Mouse (Mus musculus) adrenal gland, adult (tissue): Measurements from ENCODE around the gene Efnb2.

Source experiments
- DNase-seq, 2 experiments: peaks; one replicate each; pipeline ENCODE4 v3.0.0; 2022 to 2023; ENCODE audit warnings: low spot score in 1 of 2; ENCODE audit not compliant: inconsistent age in 2 of 2

The Efnb2 gene

GRCm38 (mm10) chr8:8574521-8575499 lies 86.2 kb downstream of the Efnb2 start:
- no peak for DNase-seq

GRCm38 (mm10) chr8:8572272-8572671 lies 88.8 kb downstream of the Efnb2 start:
- DNase-seq, result no peak

GRCm38 (mm10) chr8:8571625-8572215 lies 89.3 kb downstream of the Efnb2 start:
- no peak for DNase-seq

- no peak for DNase-seq
Measured at GRCm38 (mm10) chr8:8569280-8569679, 91.8 kb downstream of the Efnb2 start.

- no peak for DNase-seq
Measured at GRCm38 (mm10) chr8:8568215-8568773, 92.7 kb downstream of the Efnb2 start.
